Mouse (Mus musculus) thymus, adult 2 months (tissue): Measurements from ENCODE around the gene Ufc1. TPM values are rescaled to one million over a fixed set of nuclear protein-coding genes. Genes with fewer than 3 reads are reported as not detected.

Experiments used
- DNase-seq: peaks from one replicate; pipeline ENCODE4 v3.0.0; 2021
- H3K27ac ChIP-seq: fragments of 200-500 bp; 2 replicates; pipeline ENCODE4 v1.5.1; 2012; ENCODE audit warnings: low read length, control low read depth; ENCODE audit not compliant: control insufficient read depth, insufficient read depth
- H3K27me3 ChIP-seq: fragments of 200-500 bp; 2 replicates; pipeline ENCODE4 v1.6.1; 2012; ENCODE audit warnings: mild to moderate bottlenecking, low read length, moderate library complexity, mixed read lengths; ENCODE audit not compliant: control insufficient read depth, insufficient read depth
- H3K36me3 ChIP-seq: fragments of 200-500 bp; 2 replicates; pipeline ENCODE4 v1.6.1; 2012; ENCODE audit warnings: mild to moderate bottlenecking, low read length, moderate library complexity; ENCODE audit not compliant: control insufficient read depth, insufficient read depth
- H3K4me1 ChIP-seq: fragments of 200-500 bp; replicated peaks from 2 replicates; pipeline ENCODE4 v1.6.1; 2012; ENCODE audit warnings: low read length; ENCODE audit not compliant: control insufficient read depth, insufficient read depth
- H3K4me3 ChIP-seq: fragments of 200-500 bp; 2 replicates; pipeline ENCODE4 v1.5.1; 2012; ENCODE audit warnings: mild to moderate bottlenecking, low read length, control low read depth, moderate library complexity; ENCODE audit not compliant: control insufficient read depth, insufficient read depth
- CTCF ChIP-seq: fragments of 200-500 bp; IDR thresholded peaks from 2 replicates; pipeline ENCODE4 v1.5.1; 2012; ENCODE audit warnings: mild to moderate bottlenecking, control low read depth, low read length, moderate library complexity, borderline replicate concordance; ENCODE audit not compliant: control insufficient read depth, poor library complexity, insufficient read depth; ENCODE audit errors: extremely low read depth
- POLR2A ChIP-seq: fragments of 200-500 bp; IDR thresholded peaks from 2 replicates; pipeline ENCODE4 v1.6.1; 2012; ENCODE audit warnings: mild to moderate bottlenecking, low read length, control low read depth, moderate library complexity; ENCODE audit not compliant: control insufficient read depth, poor library complexity, insufficient read depth; ENCODE audit errors: extremely low read depth
- WGBS: fragments of 180-500 bp; shearing (Covaris S2); methylation state at CpG from one replicate; pipeline ENCODE4 v1.1.7; 2018; 5-methylcytosine and 5-hydroxymethylcytosine counted together
- polyA plus RNA-seq: library from polyadenylated mRNA; depleted of rRNA; stranded (reverse); fragments of >200 nt; gene quantifications from 2 replicates; pipeline ENCODE4 v1.2.3, GENCODE M21; 2012

Ufc1 gene
- polyA plus RNA-seq, 1 experiment: 18.5 TPM

GRCm38 (mm10) chr1:171263185-171263611 is 31.6 kb downstream of the Ufc1 start:
- 0 out of 2 replicates have a peak, but pooled peaks cover 2% of the 10 kb centered on the region for H3K4me1 ChIP-seq
- WGBS: 3% methylated on average over 2 of the region's 2 CpGs
- H3K36me3 ChIP-seq: no peaks in the 10 kb centered on the region
- H3K27ac ChIP-seq: no peak overlapping the region
- no peak overlapping the region for H3K4me3 ChIP-seq
- H3K27me3 ChIP-seq: no peaks in the 10 kb centered on the region
- no peak for DNase-seq
- TF ChIP-seq CTCF (no peak), POLR2A (no peak)

GRCm38 (mm10) chr1:171262594-171263130 is 32.2 kb downstream of the Ufc1 start:
- Histone ChIP-seq H3K4me3 (no peak overlapping the region), H3K27me3 (no peaks in the 10 kb centered on the region), H3K36me3 (no peaks in the 10 kb centered on the region), H3K27ac (no peak overlapping the region), H3K4me1 (0 out of 2 replicates have a peak, but pooled peaks cover 2% of the 10 kb centered on the region)
- DNase-seq: no peak
- 1% methylated on average over 8 of the region's 8 CpGs for WGBS
- no peak for TF ChIP-seq POLR2A
- no peak for TF ChIP-seq CTCF

GRCm38 (mm10) chr1:171260316-171260715 is 34.5 kb downstream of the Ufc1 start:
- no peaks in the 10 kb centered on the region for H3K36me3 ChIP-seq
- no peak for TF ChIP-seq CTCF
- no peak overlapping the region for H3K27ac ChIP-seq
- DNase-seq: no peak
- WGBS: 85% methylated on average over 3 of the region's 3 CpGs
- H3K4me3 ChIP-seq: no peak overlapping the region
- H3K4me1 ChIP-seq: 0 out of 2 replicates have a peak, but pooled peaks cover 2% of the 10 kb centered on the region
- H3K27me3 ChIP-seq: no peaks in the 10 kb centered on the region

DNA sequence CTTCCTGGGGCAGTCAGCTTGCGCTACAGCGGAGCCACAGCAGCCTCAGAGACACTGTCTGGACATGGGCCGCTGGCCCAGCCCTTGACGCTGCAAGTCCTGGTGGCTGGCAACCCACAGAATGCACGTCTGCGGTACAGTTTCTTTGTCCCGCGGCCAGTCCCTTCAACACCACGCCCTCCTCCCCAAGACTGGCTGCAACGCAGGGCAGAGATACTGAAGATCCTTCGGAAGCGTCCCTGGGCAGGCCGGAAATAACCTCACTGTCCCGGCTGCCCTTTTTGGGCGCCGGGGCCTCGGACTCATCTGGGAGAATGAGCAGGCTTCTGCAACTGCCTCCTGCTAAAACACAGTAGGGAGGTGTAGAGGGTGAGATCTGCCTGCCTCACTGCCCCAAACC is 35.9 kb downstream of the Ufc1 start:
- 54% methylated on average over 17 of the region's 17 CpGs for WGBS
- no peak for DNase-seq
- Histone ChIP-seq H3K27ac (no peak overlapping the region), H3K4me3 (no peak overlapping the region), H3K36me3 (no peaks in the 10 kb centered on the region), H3K4me1 (0 out of 2 replicates have a peak, but pooled peaks cover 2% of the 10 kb centered on the region), H3K27me3 (no peaks in the 10 kb centered on the region)
- TF ChIP-seq CTCF (no peak), POLR2A (no peak)

- DNase-seq: no peak
- no peak for TF ChIP-seq CTCF
- no peak for TF ChIP-seq POLR2A
- H3K4me3 ChIP-seq: no peak overlapping the region
- H3K36me3 ChIP-seq: no peaks in the 10 kb centered on the region
- 0 out of 2 replicates have a peak, but pooled peaks cover 1% of the 10 kb centered on the region for H3K4me1 ChIP-seq
- no peak overlapping the region for H3K27ac ChIP-seq
- WGBS: 93% methylated on average over 9 of the region's 9 CpGs
- no peaks in the 10 kb centered on the region for H3K27me3 ChIP-seq
Observed at GRCm38 (mm10) chr1:171257781-171258180, 37.0 kb downstream of the Ufc1 start.

DNA sequence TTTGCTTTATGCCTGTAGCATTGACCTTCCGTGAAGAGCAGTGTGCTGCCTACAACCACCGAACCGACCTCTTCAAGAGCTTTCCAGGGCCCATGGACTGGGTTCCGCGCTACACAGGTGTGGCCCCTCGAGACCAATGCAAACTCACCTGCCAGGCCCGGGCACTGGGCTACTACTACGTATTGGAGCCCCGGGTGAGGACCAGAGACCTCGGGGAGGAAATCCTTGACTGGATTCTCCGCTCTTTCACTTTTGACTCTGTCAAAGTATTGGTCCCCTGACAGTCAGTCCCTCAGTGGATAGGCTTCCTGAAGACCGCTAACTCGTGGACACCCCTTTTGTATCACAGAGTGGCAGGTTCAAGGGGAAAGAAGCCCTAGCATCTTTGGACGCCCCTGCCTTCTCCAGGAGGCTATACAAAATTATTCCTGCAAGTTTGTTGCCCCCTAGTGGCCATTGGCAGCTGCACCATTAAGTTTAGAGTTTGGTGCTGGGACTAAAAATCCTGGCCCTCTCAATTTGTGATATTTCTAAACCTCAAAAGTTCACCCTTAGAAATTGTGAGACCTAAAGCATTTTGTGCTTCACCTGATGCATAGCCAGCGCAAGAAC is 37.8 kb downstream of the Ufc1 start:
- Histone ChIP-seq H3K4me3 (no peak overlapping the region), H3K27me3 (no peaks in the 10 kb centered on the region), H3K36me3 (no peaks in the 10 kb centered on the region), H3K4me1 (no peaks in the 10 kb centered on the region), H3K27ac (no peak overlapping the region)
- WGBS: 66% methylated on average over 15 of the region's 15 CpGs
- 0 out of 2 replicates have a peak, but pooled peaks have one; percentile 29 for TF ChIP-seq CTCF
- no peak for TF ChIP-seq POLR2A
- peak; percentile 55 for DNase-seq
